Comparison of ENCODE assay signal across 16 mouse cellular contexts in the genomic region with DNA sequence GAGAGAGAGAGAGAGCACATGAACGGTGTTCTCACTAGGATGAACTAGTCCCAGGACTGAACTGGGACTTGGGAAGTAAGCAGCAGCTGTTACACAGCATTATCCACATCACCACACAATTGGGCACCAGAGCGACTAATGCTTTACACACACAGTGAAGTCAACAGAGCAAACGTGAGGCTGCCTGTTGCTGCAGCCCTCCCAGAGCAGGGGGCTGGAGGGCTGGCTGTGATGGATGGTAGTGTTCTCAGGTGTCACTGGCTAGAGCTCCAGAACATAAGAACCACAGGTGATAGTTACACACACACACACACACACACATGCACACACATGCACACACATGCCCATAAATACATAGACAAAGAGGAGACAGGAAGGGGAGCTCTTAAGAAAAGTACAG.
A peak's percentile ranks its signal among the peaks of the same experiment; 100 is the strongest.
DNase-seq lines count a peak whose midpoint lies in the region; ATAC-seq and TF ChIP-seq lines count a peak whose summit lies in the region.
"Had no signal": no experiment of that assay in that cellular context is flagged by ENCODE, and none has a peak within 500 bp of the region (broad histone marks: within the 10 kb centered on the region; RNA-seq: fewer than 3 reads in every experiment).

No protein-coding gene starts in this region.

- ATAC-seq in forebrain, embryonic 13.5 days = peak; percentile 43; the same call in 1 of the 2 replicates
- ATAC-seq in liver, postnatal 0 days = no peak
- ATAC-seq: intestine, postnatal 0 days had no signal

- no peaks in the 10 kb centered on the region for H3K36me3 ChIP-seq in forebrain, embryonic 13.5 days (ENCODE audit: poor library complexity, severe bottlenecking)
- H3K36me3 ChIP-seq in forebrain, embryonic 10.5 days (replicated peaks) = no peaks in the 10 kb centered on the region
- no peaks in the 10 kb centered on the region for H3K36me3 ChIP-seq in liver, postnatal 0 days (replicated peaks; ENCODE audit: insufficient read depth, low read length)
- H3K36me3 ChIP-seq: limb, embryonic 15.5 days had no signal

- H3K27me3 ChIP-seq in forebrain, embryonic 13.5 days = no peaks in the 10 kb centered on the region
- no peaks in the 10 kb centered on the region for H3K27me3 ChIP-seq in forebrain, embryonic 10.5 days (ENCODE audit: poor library complexity, severe bottlenecking)
- no peaks in the 10 kb centered on the region for H3K27me3 ChIP-seq in liver, postnatal 0 days (ENCODE audit: insufficient read depth, low read length)
- H3K27me3 ChIP-seq: limb, embryonic 15.5 days had no signal

- no peak overlapping the region for H3K27ac ChIP-seq in forebrain, embryonic 13.5 days
- H3K27ac ChIP-seq in forebrain, embryonic 10.5 days = no peak overlapping the region
- H3K27ac ChIP-seq in liver, postnatal 0 days (ENCODE audit: low read depth) = no peak overlapping the region
- H3K27ac ChIP-seq: limb, embryonic 15.5 days; macrophage had no signal

- H3K4me1 ChIP-seq in forebrain, embryonic 13.5 days = peaks cover 17% of the 10 kb centered on the region
- H3K4me1 ChIP-seq in forebrain, embryonic 10.5 days = peaks cover 22% of the 10 kb centered on the region
- no peaks in the 10 kb centered on the region for H3K4me1 ChIP-seq in liver, postnatal 0 days (ENCODE audit: insufficient read depth)
- H3K4me1 ChIP-seq: limb, embryonic 15.5 days had no signal

- H3K9ac ChIP-seq in forebrain, embryonic 13.5 days = no peak overlapping the region
- no peak overlapping the region for H3K9ac ChIP-seq in liver, postnatal 0 days (replicated peaks)
- H3K9ac ChIP-seq: limb, embryonic 15.5 days; lung, embryonic 14.5 days had no signal

- no peak overlapping the region for H3K4me3 ChIP-seq in forebrain, embryonic 13.5 days
- H3K4me3 ChIP-seq in forebrain, embryonic 10.5 days = no peak overlapping the region
- no peak overlapping the region for H3K4me3 ChIP-seq in liver, postnatal 0 days (ENCODE audit: low read depth, low read length)
- H3K4me3 ChIP-seq: limb, embryonic 15.5 days had no signal

- TF ChIP-seq CTCF in liver, postnatal 0 days (IDR thresholded peaks at IDR 0.05; ENCODE audit: low read depth) = no peak

- intact Hi-C loops in left cerebral cortex, postnatal 4 days (cut with DNase I) = no loop called here

- no peak for DNase-seq in forebrain, embryonic 10.5 days (ENCODE audit: extremely low spot score, low spot score)
- DNase-seq in left cerebral cortex, postnatal 4 days = peak; percentile 62
- no peak for DNase-seq in left cerebral cortex, adult 9 months (ENCODE audit: low spot score in 2 of 2)
- peak; percentile 48 for DNase-seq in embryo, embryonic 10.5 days (ENCODE audit: low spot score)
- peak; percentile 92 for DNase-seq in retina, embryonic 14.5 days (ENCODE audit: low spot score)
- no peak for DNase-seq in liver, postnatal 0 days
- DNase-seq: B cell, adult 2 months; cerebellum, postnatal 25 days; gastrocnemius, postnatal 36 days; lung, embryonic 14.5 days; thymus, postnatal 25 days had no signal

- 15% methylated on average over 3 of the region's 3 CpGs for WGBS in forebrain, embryonic 13.5 days
- 47% methylated on average over 3 of the region's 3 CpGs for WGBS in forebrain, embryonic 10.5 days
- WGBS in liver, postnatal 0 days (ENCODE audit: insufficient replicate concordance) = 62% methylated on average over 3 of the region's 3 CpGs

- no peaks in the 10 kb centered on the region for H3K9me3 ChIP-seq in forebrain, embryonic 13.5 days (replicated peaks)
- no peaks in the 10 kb centered on the region for H3K9me3 ChIP-seq in forebrain, embryonic 10.5 days
- H3K9me3 ChIP-seq in liver, postnatal 0 days (ENCODE audit: low read length) = no peaks in the 10 kb centered on the region
- H3K9me3 ChIP-seq: limb, embryonic 15.5 days had no signal

- no peak for TF ChIP-seq EP300 in liver, postnatal 0 days (IDR thresholded peaks at IDR 0.05; ENCODE audit: low read depth)

- H3K4me2 ChIP-seq in forebrain, embryonic 13.5 days = no peak overlapping the region
- H3K4me2 ChIP-seq in liver, postnatal 0 days (ENCODE audit: low read depth, low read length) = no peak overlapping the region
- H3K4me2 ChIP-seq: heart, embryonic 11.5 days; limb, embryonic 15.5 days; lung, embryonic 14.5 days had no signal

Comparison
In these comparisons a context has a peak if more than half of its experiments do, and no peak if none do; other contexts are left out.
1. DNase-seq: peak in left cerebral cortex, postnatal 4 days (single experiment), embryo, embryonic 10.5 days (single experiment) and retina, embryonic 14.5 days (single experiment); none in forebrain, embryonic 10.5 days (single experiment), left cerebral cortex, adult 9 months (0 of 2) and liver, postnatal 0 days (single experiment).